Mouse (Mus musculus) brain, embryonic 14.5 days (tissue): Measurements from ENCODE around the gene Olfr372.

Source experiments
- CTCF ChIP-seq: fragments of 200-500 bp; IDR thresholded peaks from 2 replicates; pipeline ENCODE4 v1.5.1; 2012; ENCODE audit warnings: inconsistent platforms, mild to moderate bottlenecking, moderate library complexity, borderline replicate concordance; ENCODE audit not compliant: insufficient read depth, insufficient read length; ENCODE audit errors: extremely low read depth
- POLR2A ChIP-seq: fragments of 200-500 bp; IDR thresholded peaks from 2 replicates; pipeline ENCODE4 v1.6.1; 2012; ENCODE audit warnings: mild to moderate bottlenecking, inconsistent platforms, borderline replicate concordance; ENCODE audit not compliant: poor library complexity, insufficient read depth, insufficient read length, severe bottlenecking; ENCODE audit errors: extremely low read depth

DNA sequence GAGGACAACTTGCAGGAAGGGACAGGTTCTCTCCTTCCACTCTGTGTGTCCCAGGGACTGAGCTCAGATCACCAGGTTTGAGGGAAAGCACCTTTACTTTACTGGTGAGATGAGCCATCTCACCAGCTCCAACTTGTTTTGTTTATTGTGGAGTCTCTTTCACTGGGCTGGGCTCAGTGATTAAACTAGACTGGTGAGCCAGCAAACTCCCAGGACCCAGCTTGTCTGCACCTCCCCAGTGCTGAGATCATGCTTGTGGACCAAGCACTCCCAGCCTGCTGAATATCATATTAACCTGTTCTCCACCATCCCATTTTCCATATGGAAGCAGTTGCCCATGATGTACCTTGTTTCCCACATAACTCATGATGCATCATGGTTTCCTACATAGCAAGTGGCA is 38.1 kb upstream of the Olfr372 start:
- TF ChIP-seq CTCF, result no peak
- no peak for TF ChIP-seq POLR2A
